Mouse (Mus musculus) kidney, embryonic 15.5 days (tissue): ENCODE results near the gene Pik3ca. TPM values are rescaled to one million over a fixed set of nuclear protein-coding genes. Genes with fewer than 3 reads are reported as not detected.

ENCODE experiments used
- ATAC-seq: fragments of 200-750 bp; cut with Nextera tagmentation; replicated peaks from 2 replicates; pipeline ENCODE4 v1.8.0; 2017; ENCODE audit warnings: moderate TSS enrichment; ENCODE audit not compliant: low FRiP score
- H3K27ac ChIP-seq: fragments of 300-500 bp; sonication (generic); 2 replicates; pipeline ENCODE4 v1.5.1; 2015; ENCODE audit warnings: mild to moderate bottlenecking, inconsistent platforms
- H3K27me3 ChIP-seq: fragments of 300-500 bp; sonication (generic); 2 replicates; pipeline ENCODE4 v1.6.1; 2015; ENCODE audit warnings: inconsistent platforms
- H3K36me3 ChIP-seq: fragments of 300-500 bp; sonication (generic); 2 replicates; pipeline ENCODE4 v1.6.1; 2015; ENCODE audit warnings: inconsistent platforms
- H3K4me1 ChIP-seq: fragments of 300-500 bp; sonication (generic); 2 replicates; pipeline ENCODE4 v1.6.1; 2015; ENCODE audit warnings: inconsistent platforms
- H3K4me2 ChIP-seq: fragments of 300-500 bp; sonication (generic); 2 replicates; pipeline ENCODE4 v1.6.1; 2015; ENCODE audit warnings: moderate library complexity, mild to moderate bottlenecking, inconsistent platforms
- H3K4me3 ChIP-seq: fragments of 300-500 bp; sonication (generic); replicated peaks from 2 replicates; pipeline ENCODE4 v1.5.1; 2015; ENCODE audit warnings: mild to moderate bottlenecking, inconsistent platforms
- H3K9ac ChIP-seq: fragments of 300-500 bp; sonication (generic); 2 replicates; pipeline ENCODE4 v1.6.1; 2015; ENCODE audit warnings: mild to moderate bottlenecking, inconsistent platforms
- H3K9me3 ChIP-seq: fragments of 300-500 bp; sonication (generic); replicated peaks from 2 replicates; pipeline ENCODE4 v1.6.1; 2016; ENCODE audit warnings: inconsistent platforms
- WGBS: fragments of 180-500 bp; shearing (Covaris S2); methylation state at CpG from one replicate; pipeline ENCODE4 v1.1.7; 2015; ENCODE audit warnings: mixed read lengths; 5-methylcytosine and 5-hydroxymethylcytosine counted together
- polyA plus RNA-seq: library from polyadenylated mRNA; unstranded; fragments of >200 nt; fragmentation: Nextera tagmentation; extraction: Ambion mirVana; gene quantifications from 2 replicates; pipeline ENCODE4 v1.2.1, GENCODE M21; 2015

The Pik3ca gene
- polyA plus RNA-seq, 1 experiment from 2014 or later = 10.3 TPM

GRCm38 (mm10) chr3:32494387-32495087, 97.1 kb downstream of the Pik3ca start:
- Histone ChIP-seq H3K4me2 (no peak overlapping the region), H3K4me1 (no peaks in the 10 kb centered on the region), H3K9me3 (no peaks in the 10 kb centered on the region), H3K27ac (no peak overlapping the region), H3K36me3 (no peaks in the 10 kb centered on the region), H3K4me3 (no peak overlapping the region), H3K9ac (no peak overlapping the region), H3K27me3 (no peaks in the 10 kb centered on the region)
- no peak for ATAC-seq
- 84% methylated on average over 8 of the region's 8 CpGs for WGBS

GRCm38 (mm10) chr3:32495088-32495770, 97.8 kb downstream of the Pik3ca start:
- H3K27me3 ChIP-seq = no peaks in the 10 kb centered on the region
- H3K27ac ChIP-seq = no peak overlapping the region
- H3K4me1 ChIP-seq = no peaks in the 10 kb centered on the region
- no peak overlapping the region for H3K9ac ChIP-seq
- WGBS = 71% methylated on average over 8 of the region's 8 CpGs
- H3K4me3 ChIP-seq = no peak overlapping the region
- ATAC-seq = no peak
- H3K36me3 ChIP-seq = no peaks in the 10 kb centered on the region
- H3K4me2 ChIP-seq = no peak overlapping the region
- H3K9me3 ChIP-seq = no peaks in the 10 kb centered on the region

GRCm38 (mm10) chr3:32495856-32496710, 98.6 kb downstream of the Pik3ca start:
- Histone ChIP-seq H3K4me3 (no peak overlapping the region), H3K27ac (no peak overlapping the region), H3K9me3 (no peaks in the 10 kb centered on the region), H3K4me2 (no peak overlapping the region), H3K27me3 (no peaks in the 10 kb centered on the region), H3K4me1 (no peaks in the 10 kb centered on the region), H3K36me3 (no peaks in the 10 kb centered on the region), H3K9ac (no peak overlapping the region)
- ATAC-seq = no peak
- WGBS = 60% methylated on average over 8 of the region's 8 CpGs

GRCm38 (mm10) chr3:32496711-32497070, 99.2 kb downstream of the Pik3ca start:
- no peak overlapping the region for H3K9ac ChIP-seq
- WGBS = 76% methylated on average over 1 of the region's 1 CpGs
- ATAC-seq = no peak

GRCm38 (mm10) chr3:32500346-32500745, 102.9 kb downstream of the Pik3ca start:
- H3K9ac ChIP-seq = no peak overlapping the region
- 92% methylated on average over 2 of the region's 2 CpGs for WGBS
- ATAC-seq = no peak

More at GRCm38 (mm10) chr3:32496711-32497070, 99.2 kb downstream of the Pik3ca start:
- no peak overlapping the region for H3K4me2 ChIP-seq
- H3K4me1 ChIP-seq = no peaks in the 10 kb centered on the region
- no peaks in the 10 kb centered on the region for H3K27me3 ChIP-seq
- no peak overlapping the region for H3K4me3 ChIP-seq
- no peaks in the 10 kb centered on the region for H3K36me3 ChIP-seq
- H3K27ac ChIP-seq = no peak overlapping the region
- H3K9me3 ChIP-seq = no peaks in the 10 kb centered on the region

GRCm38 (mm10) chr3:32505841-32506240, 108.4 kb downstream of the Pik3ca start:
- 67% methylated on average over 3 of the region's 3 CpGs for WGBS
- H3K4me2 ChIP-seq = no peak overlapping the region
- no peak for ATAC-seq

More at GRCm38 (mm10) chr3:32500346-32500745, 102.9 kb downstream of the Pik3ca start:
- Histone ChIP-seq H3K27me3 (no peaks in the 10 kb centered on the region), H3K4me3 (no peak overlapping the region), H3K36me3 (no peaks in the 10 kb centered on the region), H3K4me2 (no peak overlapping the region), H3K27ac (no peak overlapping the region), H3K4me1 (no peaks in the 10 kb centered on the region), H3K9me3 (no peaks in the 10 kb centered on the region)

GRCm38 (mm10) chr3:32506366-32507225, 109.1 kb downstream of the Pik3ca start:
- no peaks in the 10 kb centered on the region for H3K36me3 ChIP-seq
- WGBS = 67% methylated on average over 11 of the region's 11 CpGs
- H3K4me2 ChIP-seq = no peak overlapping the region
- no peak for ATAC-seq
- H3K9me3 ChIP-seq = no peaks in the 10 kb centered on the region
- peaks cover 20% of the 10 kb centered on the region for H3K4me1 ChIP-seq
- no peak overlapping the region for H3K4me3 ChIP-seq
- H3K9ac ChIP-seq = no peak overlapping the region
- H3K27me3 ChIP-seq = no peaks in the 10 kb centered on the region
- no peak overlapping the region for H3K27ac ChIP-seq

More at GRCm38 (mm10) chr3:32505841-32506240, 108.4 kb downstream of the Pik3ca start:
- Histone ChIP-seq H3K4me3 (no peak overlapping the region), H3K4me1 (peaks cover 15% of the 10 kb centered on the region), H3K27ac (no peak overlapping the region), H3K9me3 (no peaks in the 10 kb centered on the region), H3K9ac (no peak overlapping the region), H3K36me3 (no peaks in the 10 kb centered on the region), H3K27me3 (no peaks in the 10 kb centered on the region)

GRCm38 (mm10) chr3:32508666-32509324, 111.3 kb downstream of the Pik3ca start:
- no peak for ATAC-seq
- peak overlapping the region; percentile 94 for H3K4me3 ChIP-seq
- H3K9ac ChIP-seq = peak overlapping the region; percentile 9; the same call in 1 of the 2 replicates
- no peaks in the 10 kb centered on the region for H3K36me3 ChIP-seq
- 1% methylated on average over 17 of the region's 17 CpGs for WGBS
- peaks cover 29% of the 10 kb centered on the region for H3K4me1 ChIP-seq
- H3K27ac ChIP-seq = no peak overlapping the region
- H3K27me3 ChIP-seq = no peaks in the 10 kb centered on the region
- no peaks in the 10 kb centered on the region for H3K9me3 ChIP-seq
- H3K4me2 ChIP-seq = peak overlapping the region; percentile 74

- H3K9me3 ChIP-seq = no peaks in the 10 kb centered on the region
- WGBS = 6% methylated on average over 24 of the region's 24 CpGs
- H3K4me3 ChIP-seq = peak within 1 kb of the TSS; percentile 94
- peaks cover 6% of the 10 kb centered on the region for H3K36me3 ChIP-seq
- H3K27ac ChIP-seq = peak within 1 kb of the TSS; percentile 89
- H3K9ac ChIP-seq = peak within 1 kb of the TSS; percentile 94
- no peaks in the 10 kb centered on the region for H3K27me3 ChIP-seq
- peaks cover 29% of the 10 kb centered on the region for H3K4me1 ChIP-seq
- no peak; the same call in 1 of the 2 replicates for ATAC-seq
- peak within 1 kb of the TSS; percentile 74 for H3K4me2 ChIP-seq
Observed at GRCm38 (mm10) chr3:32509496-32510374, 112.3 kb downstream of the Pik3ca start, which contains the start of gene Zfp639. Gene Zfp639, plus strand, starts transcription at chr3:32510259.
